Mouse (Mus musculus) heart, postnatal 25 days (tissue): ENCODE measurements at regions not wholly inside any gene's neighbourhood (a gene's known extent, or its start where the extent isn't known, plus 50 kb on each side); places are given as distances from the start of the nearest gene placed in this dataset.

Source experiments
- DNase-seq: peaks from one replicate; pipeline ENCODE4 v3.0.0; 2022; ENCODE audit warnings: low spot score
- intact Hi-C: fragments of 180-260 bp; cut with DNase I; formaldehyde crosslinking; loops from one replicate; pipeline ENCODE4 v1.15.1; 2025

DNA sequence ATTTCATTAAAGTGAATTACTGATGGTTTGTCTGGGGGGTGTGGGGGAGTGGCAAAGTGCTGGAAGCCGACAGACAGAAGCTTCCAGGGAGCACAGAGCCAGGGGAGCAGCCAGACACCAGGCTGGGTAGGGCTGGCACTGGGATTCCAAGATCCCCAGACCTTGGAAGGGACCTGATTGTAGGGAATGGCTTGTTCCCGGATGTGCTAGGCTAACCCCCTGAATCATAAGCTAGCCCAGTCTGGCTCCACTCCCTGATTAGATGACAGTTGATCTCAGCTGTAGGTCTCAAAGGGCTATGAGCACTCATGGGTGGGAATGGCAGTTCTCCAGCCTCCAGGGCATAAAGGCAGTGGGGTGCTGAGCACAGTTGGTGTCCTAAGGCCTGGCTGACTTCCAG, 94.8 kb upstream of the Ret start:
- no peak for DNase-seq
- intact Hi-C loops: no loop called here

DNA sequence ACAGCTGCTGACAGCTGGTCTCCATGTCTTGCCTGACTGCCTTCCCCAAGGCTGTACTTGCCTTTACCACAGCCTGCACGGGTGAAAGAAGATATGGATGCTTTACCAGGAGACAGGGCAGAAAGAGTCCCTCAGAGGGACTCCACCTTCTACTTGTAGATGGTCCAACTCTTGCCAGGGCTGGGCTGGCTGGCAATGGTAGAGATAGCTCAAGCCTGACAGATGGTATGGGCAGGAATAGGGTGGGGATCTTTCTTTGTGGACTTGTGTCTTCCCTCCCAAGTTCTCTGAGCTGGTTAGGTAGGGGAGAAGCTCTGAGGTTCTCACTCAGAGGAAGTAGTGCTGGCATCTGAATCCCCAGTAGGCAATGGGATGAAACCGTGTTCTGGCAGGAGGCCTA, 93.9 kb upstream of the Ret start:
- intact Hi-C loops: no loop called here

DNA sequence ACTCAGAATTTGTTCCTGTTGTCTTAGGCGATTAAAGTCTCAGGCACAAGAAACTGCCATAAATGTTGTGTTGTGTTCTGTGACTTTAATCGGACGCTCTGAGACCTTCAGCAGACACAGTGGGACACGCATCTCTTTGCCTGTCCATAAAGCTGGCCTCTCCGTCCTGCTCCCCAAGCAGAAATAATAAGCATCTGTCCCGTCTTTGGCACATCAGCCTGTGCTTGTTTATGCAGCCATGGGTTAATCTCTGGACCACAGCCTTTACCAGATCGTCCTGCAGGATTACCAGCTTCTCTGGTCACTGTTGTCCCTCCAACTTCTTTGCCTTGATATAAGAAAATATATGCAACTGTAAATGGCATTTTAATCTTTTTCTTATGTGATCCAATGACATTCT, 87.7 kb upstream of the Ret start:
- intact Hi-C loops: no loop called here
- no peak for DNase-seq

More for the DNA sequence above, 93.9 kb upstream of the Ret start:
- no peak for DNase-seq

DNA sequence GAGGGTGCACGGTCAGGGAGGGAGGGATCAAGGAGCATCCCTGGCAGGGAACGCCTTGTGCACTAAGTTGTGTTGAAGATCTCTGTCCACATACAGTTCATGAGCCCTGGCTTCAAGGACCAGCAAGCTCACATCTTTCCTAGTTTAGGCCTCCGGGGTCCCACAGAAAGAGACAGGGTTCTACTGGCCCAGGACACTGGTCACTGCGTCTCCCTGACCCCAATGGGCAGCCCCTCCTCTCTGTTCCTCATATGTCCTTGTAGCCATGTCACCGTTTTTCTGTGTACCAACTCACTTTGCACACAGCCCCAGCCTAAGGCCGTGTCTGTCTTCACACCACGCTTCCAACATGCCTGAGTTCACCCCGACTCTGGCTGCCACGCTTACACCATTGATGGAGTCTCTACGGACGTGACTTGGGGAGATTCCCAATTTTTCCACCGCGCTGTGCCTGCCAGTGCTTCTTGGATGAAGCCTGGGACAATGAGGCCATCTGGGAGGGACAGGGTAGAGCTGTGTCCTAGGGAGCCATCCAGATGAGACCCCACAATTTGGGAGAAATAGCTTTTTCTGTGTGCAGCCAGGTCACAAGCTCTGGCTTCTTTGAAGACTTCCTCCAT, 86.5 kb upstream of the Ret start:
- no peak for DNase-seq
- intact Hi-C loops: no loop called here

DNA sequence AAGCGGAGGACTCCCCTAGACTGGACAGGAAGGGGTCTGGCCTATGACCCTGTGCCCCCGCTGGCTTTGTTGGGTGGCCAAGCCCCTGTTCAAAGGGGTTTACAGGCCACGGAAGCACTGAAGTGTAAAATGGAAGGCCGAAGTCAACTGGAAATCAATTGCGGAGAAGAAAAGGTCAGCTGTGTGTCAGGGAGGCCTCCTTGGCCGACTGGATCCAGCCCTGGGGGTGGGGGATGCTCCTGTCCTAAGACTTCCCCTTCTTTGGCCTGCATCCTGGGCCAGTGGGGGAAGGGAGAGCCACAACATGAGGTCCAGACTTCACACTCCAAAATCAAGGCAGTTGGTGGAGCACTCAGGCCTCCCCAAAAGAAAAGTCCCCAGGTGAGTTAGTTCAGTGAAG, 66.4 kb upstream of the Ret start:
- intact Hi-C loops: no loop called here
- DNase-seq: no peak

DNA sequence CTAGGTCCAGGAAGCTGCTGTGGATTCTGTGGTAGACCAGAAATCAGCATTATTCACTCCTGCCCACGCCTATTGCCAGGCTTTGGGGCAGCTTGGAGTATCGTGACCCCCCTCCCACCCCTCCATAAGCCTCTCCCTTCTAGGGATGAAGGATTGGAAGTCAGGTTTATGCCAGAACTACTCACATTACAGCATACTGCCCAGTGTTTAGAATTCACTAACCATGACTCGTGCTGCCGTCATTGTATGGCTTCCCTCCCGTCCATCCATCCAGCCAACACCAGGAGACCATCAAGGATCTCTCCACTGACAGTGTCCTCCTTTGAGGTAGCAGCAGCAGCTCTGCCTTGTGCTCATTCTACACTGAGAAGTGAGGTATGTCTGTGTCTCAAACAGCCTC, 62.4 kb upstream of the Ret start:
- intact Hi-C loops: no loop called here
- DNase-seq: no peak

DNA sequence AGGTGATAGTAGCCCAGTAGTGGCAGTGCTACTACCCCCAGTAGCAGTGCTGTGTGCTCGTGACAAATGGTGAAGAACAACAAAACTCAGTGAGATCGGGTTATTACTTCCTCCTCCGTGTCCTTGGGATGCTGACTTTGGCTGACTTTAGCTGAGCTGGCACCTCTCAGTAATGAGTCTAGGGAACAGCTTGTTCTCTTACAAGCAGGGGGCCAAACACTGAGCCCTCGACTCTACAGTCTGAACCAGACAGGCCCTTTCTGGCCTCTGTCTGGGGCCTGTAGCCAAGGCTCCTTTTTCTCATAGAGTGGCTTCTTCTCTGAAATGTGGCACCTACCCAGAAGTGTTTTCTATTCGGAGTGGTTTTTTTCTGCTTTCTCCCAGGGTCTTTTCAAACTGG, 57.4 kb upstream of the Ret start:
- intact Hi-C loops: no loop called here
- DNase-seq: no peak

DNA sequence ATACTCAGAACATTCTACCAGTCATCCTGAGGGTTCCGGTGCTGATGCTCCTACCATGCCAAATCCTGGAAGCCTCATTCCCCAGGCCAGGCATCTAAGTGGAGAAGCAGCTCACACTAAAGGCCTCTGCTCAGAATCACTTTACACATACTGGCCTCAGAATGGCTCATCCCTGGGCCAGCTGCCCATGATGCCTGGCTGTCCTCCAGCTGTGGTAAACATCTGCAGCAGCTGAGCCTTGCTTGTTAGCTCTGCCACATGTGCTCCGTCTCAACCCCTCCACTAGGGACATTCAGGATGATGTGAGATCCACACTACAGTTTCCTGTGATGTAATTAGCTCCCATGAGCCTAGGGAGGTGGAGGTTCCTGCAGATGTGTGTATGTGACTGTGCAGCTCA, 55.2 kb upstream of the Ret start:
- intact Hi-C loops: no loop called here
- DNase-seq: no peak

DNA sequence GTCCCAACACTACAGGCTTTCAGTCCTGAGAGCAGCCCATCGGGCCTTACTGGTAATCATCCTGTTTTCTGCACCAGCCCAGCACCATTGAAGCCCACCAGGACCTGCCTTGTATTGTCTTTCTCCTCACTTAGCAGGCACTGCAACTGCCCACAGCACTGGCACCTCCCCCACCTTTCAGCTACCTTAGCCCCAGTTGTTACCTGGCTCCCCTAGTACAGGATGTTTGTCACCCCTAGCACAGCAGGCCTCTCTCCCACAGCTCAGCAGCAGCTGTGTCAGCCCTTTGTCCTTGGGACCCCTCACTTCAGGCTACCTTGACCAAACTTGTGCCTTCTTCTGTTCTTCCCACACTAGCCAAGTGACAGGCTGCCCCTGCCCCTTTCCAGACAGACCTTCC, 53.6 kb upstream of the Ret start:
- DNase-seq: no peak
- intact Hi-C loops: no loop called here

DNA sequence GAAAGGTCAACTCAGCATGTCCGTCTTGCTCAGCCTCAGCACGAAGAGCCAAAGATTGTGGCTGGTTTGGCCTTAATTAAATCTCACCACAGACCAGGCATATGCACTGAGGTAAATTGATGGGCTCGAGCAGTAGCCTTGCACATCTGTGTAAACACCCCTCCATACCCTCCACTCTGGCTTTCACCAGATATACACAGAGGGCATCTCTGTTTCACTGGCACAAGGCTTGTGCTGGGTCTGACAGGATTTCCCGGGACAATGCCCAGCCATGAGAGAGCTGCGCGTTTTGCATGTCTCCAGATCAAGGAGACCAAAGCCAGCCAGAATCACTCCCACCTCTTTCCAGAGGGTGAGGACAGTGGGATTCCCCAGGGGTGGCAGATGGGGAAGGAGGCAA, 52.5 kb upstream of the Ret start:
- intact Hi-C loops: no loop called here
- no peak for DNase-seq
